Mouse (Mus musculus) left cerebral cortex, adult 6 months (tissue): ENCODE results near the gene Tceal6. TPM values are rescaled to one million over a fixed set of nuclear protein-coding genes. Genes with fewer than 3 reads are reported as not detected.

Source experiments
- long read RNA-seq, 2 experiments: library from polyadenylated mRNA; unstranded; transcript quantifications; one replicate each; pipeline ENCODE4 v2.0.0; 2019 to 2020
- polyA plus RNA-seq: library from polyadenylated mRNA; unstranded; fragments of <200 nt; fragmentation: Nextera tagmentation; gene quantifications from 2 replicates; pipeline ENCODE4 v1.2.3, GENCODE M21; 2021

The Tceal6 gene
- 71.8 and 118 TPM in 2 replicates for polyA plus RNA-seq
- long read RNA-seq, experiment 1, transcript Tceal6-201 (3 exons, 1,114 nt), result major isoform, 69 of 71 reads
- long read RNA-seq, experiment 1, partial matches to known transcripts, result 0 of 71 reads
- long read RNA-seq, experiment 1, other reads (novel, unspliced or antisense), result 2 of 71 reads
- long read RNA-seq, experiment 2, transcript Tceal6-201 (3 exons, 1,114 nt), result major isoform, 58 of 65 reads
- long read RNA-seq, experiment 2, partial matches to known transcripts, result 5 of 65 reads
- long read RNA-seq, experiment 2, other reads (novel, unspliced or antisense), result 2 of 65 reads

DNA sequence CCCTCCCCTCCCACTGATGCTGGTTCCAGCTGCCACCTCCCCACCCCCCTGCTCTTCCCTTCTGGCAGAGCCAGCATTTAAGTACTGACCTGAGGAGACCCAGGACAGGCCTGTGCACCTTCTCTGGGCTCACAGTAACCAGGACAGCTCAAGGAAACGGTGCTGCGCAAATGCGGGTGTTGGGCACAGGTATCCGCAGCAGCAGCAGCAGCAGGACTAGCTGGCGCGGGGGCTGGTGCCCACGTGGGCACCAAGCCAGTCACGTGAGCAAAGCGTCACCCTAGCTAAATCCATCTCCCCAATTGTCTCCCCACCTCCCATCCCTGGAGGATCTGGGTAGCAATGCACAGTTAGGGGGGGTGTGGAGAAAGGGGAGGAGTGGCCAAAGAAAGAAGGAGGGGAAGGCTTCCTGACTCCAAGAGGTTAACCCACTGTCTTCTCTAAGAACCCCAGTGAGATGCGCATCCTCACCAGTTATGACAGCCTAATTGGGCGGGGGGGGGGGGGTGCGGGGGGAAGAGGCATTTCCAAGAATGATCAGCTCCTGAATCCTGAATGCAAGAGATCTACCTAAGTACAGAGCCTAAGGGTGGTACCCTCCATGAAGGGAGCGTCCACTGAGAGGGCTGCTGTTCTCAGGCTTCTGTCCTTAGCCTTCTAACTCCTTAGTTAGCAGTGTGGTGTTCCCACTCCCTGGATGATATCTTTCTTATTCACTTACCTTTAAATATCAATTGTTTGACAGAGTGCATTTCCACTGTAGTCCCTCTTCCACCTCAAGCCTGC is at the start of gene Tceal6:
Tceal6 (minus strand) TSS at position 252 of the 786 bp plus-strand sequence.

DNA sequence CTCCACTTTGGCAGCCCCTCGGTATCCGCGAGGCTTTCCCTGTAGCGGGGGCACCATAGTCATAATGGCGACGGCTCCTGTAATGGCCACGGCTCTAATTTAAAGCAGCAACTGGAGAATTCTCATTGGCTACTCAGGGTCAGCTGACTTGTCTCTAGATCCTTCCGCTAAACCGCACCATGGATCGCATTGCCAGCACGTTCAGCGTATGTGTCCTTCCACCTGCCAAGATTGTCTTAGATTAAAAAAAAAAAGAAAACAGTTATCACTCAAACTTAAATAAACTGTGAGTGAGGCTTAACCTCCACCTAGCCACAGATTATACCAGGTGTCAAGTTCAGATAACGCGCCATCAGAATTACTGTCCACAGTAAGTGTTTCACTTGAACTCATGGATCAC is 33.0 kb downstream of the Tceal6 start, which contains the start of gene Gm15023:
Gm15023 (minus strand) TSS at position 101 of the 400 bp plus-strand sequence.

Other genes starting within 250 kb of the Tceal6 start
- 0.21 TPM in 1 of 2 replicates, not detected in the other for gene Nxf2, start 245.9 kb downstream of the Tceal6 start, polyA plus RNA-seq
- gene Zmat1, start 201.5 kb downstream of the Tceal6 start, polyA plus RNA-seq, result 6.9 and 8.4 TPM in 2 replicates
- gene Gm15023, start 33.1 kb downstream of the Tceal6 start, polyA plus RNA-seq, result not detected in 2 replicates
- 0.03 TPM in 1 of 2 replicates, not detected in the other for gene Pramel3, start 91.6 kb upstream of the Tceal6 start, polyA plus RNA-seq
- gene Gm5128, start 162.6 kb upstream of the Tceal6 start, polyA plus RNA-seq, result not detected in 2 replicates
- gene Gm7903, start 223.1 kb upstream of the Tceal6 start, polyA plus RNA-seq, result 0.03 TPM in 1 of 2 replicates, not detected in the other